Mouse (Mus musculus) midbrain, embryonic 15.5 days (tissue): ENCODE results near the gene Brdt. TPM values are rescaled to one million over a fixed set of nuclear protein-coding genes. Genes with fewer than 3 reads are reported as not detected.
A peak's percentile ranks its signal among the peaks of the same experiment; 100 is the strongest.

Experiments used
- ATAC-seq: fragments of 200-750 bp; cut with Nextera tagmentation; replicated peaks from 2 replicates; pipeline ENCODE4 v1.8.0; 2017; ENCODE audit warnings: moderate TSS enrichment
- H3K27ac ChIP-seq: fragments of 300-500 bp; sonication (generic); 2 replicates; pipeline ENCODE4 v1.5.1; 2015; ENCODE audit warnings: mild to moderate bottlenecking, inconsistent platforms
- H3K27me3 ChIP-seq: fragments of 300-500 bp; sonication (generic); replicated peaks from 2 replicates; pipeline ENCODE4 v1.6.1; 2015; ENCODE audit warnings: inconsistent platforms
- H3K36me3 ChIP-seq: fragments of 300-500 bp; sonication (generic); replicated peaks from 2 replicates; pipeline ENCODE4 v1.6.1; 2015; ENCODE audit warnings: inconsistent platforms
- H3K4me1 ChIP-seq: fragments of 300-500 bp; sonication (generic); 2 replicates; pipeline ENCODE4 v1.6.1; 2015; ENCODE audit warnings: inconsistent platforms
- H3K4me2 ChIP-seq: fragments of 300-500 bp; sonication (generic); 2 replicates; pipeline ENCODE4 v1.6.1; 2015; ENCODE audit warnings: inconsistent platforms, mild to moderate bottlenecking, moderate library complexity
- H3K4me3 ChIP-seq: fragments of 300-500 bp; sonication (generic); 2 replicates; pipeline ENCODE4 v1.5.1; 2015; ENCODE audit warnings: mild to moderate bottlenecking, inconsistent platforms
- H3K9ac ChIP-seq: fragments of 300-500 bp; sonication (generic); 2 replicates; pipeline ENCODE4 v1.6.1; 2015; ENCODE audit warnings: mild to moderate bottlenecking, inconsistent platforms
- H3K9me3 ChIP-seq: fragments of 300-500 bp; sonication (generic); 2 replicates; pipeline ENCODE4 v1.6.1; 2016; ENCODE audit warnings: inconsistent platforms
- WGBS: fragments of 180-500 bp; shearing (Covaris S2); methylation state at CpG from one replicate; pipeline ENCODE4 v1.1.7; 2015; ENCODE audit warnings: mixed read lengths; 5-methylcytosine and 5-hydroxymethylcytosine counted together
- polyA plus RNA-seq: library from polyadenylated mRNA; unstranded; fragments of >200 nt; fragmentation: Nextera tagmentation; extraction: Ambion mirVana; gene quantifications from 2 replicates; pipeline ENCODE4 v1.2.1, GENCODE M21; 2015

Brdt gene
- 2.2 and 2.3 TPM in 2 replicates for polyA plus RNA-seq

DNA sequence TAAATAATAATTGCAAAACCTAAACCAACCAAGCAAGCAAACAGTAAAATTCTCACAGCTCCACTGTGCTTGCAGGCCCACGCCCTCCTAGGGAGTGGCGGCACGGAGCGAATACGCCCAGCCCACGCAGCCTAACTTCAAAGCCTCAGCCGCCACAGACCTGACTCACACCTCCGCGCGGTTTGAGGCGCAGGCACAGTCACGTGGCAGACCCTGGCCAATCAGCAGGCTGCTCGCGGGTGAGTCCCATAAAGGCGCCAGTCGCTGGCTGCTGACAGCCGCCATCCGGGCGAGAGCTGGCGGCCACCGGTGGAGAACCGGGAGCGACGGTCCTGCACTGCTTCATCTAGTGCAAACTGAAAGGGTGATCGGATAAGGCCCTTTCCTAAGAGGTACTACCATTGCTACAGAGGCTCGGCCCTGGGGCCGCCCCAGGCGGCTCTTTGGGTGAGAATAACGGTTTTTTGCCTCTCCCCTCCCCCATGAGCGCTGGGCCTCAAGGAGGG is at the start of gene Brdt:
TSS of gene Brdt (plus strand) at position 244 of the 506 bp plus-strand sequence.
- H3K9me3 ChIP-seq: no peaks in the 10 kb centered on the region
- no peak within 1 kb of the TSS for H3K27ac ChIP-seq
- H3K4me2 ChIP-seq: no peak within 1 kb of the TSS
- H3K4me3 ChIP-seq: no peak within 1 kb of the TSS
- H3K36me3 ChIP-seq: no peaks in the 10 kb centered on the region
- ATAC-seq: no peak
- 89% methylated on average over 30 of the region's 30 CpGs for WGBS
- H3K27me3 ChIP-seq: no peaks in the 10 kb centered on the region
- H3K4me1 ChIP-seq: no peaks in the 10 kb centered on the region
- H3K9ac ChIP-seq: no peak within 1 kb of the TSS

- Histone ChIP-seq H3K9ac (no peak overlapping the region), H3K9me3 (no peaks in the 10 kb centered on the region), H3K27me3 (no peaks in the 10 kb centered on the region), H3K4me3 (no peak overlapping the region), H3K36me3 (no peaks in the 10 kb centered on the region), H3K27ac (no peak overlapping the region), H3K4me1 (no peaks in the 10 kb centered on the region), H3K4me2 (no peak overlapping the region)
- no peak for ATAC-seq
- WGBS: 77% methylated on average over 9 of the region's 9 CpGs
These were observed 48.2 kb upstream of the Brdt start for GRCm38 (mm10) chr5:107282561-107283307.

GRCm38 (mm10) chr5:107283935-107284524 is 46.9 kb upstream of the Brdt start:
- WGBS: 75% methylated on average over 10 of the region's 10 CpGs

GRCm38 (mm10) chr5:107285563-107285962 is 45.4 kb upstream of the Brdt start:
- H3K9me3 ChIP-seq: no peaks in the 10 kb centered on the region
- peaks cover 5% of the 10 kb centered on the region; the same call in 1 of the 2 replicates for H3K27me3 ChIP-seq
- no peaks in the 10 kb centered on the region for H3K36me3 ChIP-seq
- H3K9ac ChIP-seq: no peak overlapping the region
- no peak overlapping the region for H3K4me2 ChIP-seq
- no peak for ATAC-seq
- H3K4me3 ChIP-seq: no peak overlapping the region
- no peak overlapping the region for H3K27ac ChIP-seq
- peaks cover 15% of the 10 kb centered on the region for H3K4me1 ChIP-seq
- WGBS: 86% methylated on average over 6 of the region's 6 CpGs

More at GRCm38 (mm10) chr5:107283935-107284524, 46.9 kb upstream of the Brdt start:
- H3K27me3 ChIP-seq: no peaks in the 10 kb centered on the region
- peaks cover 8% of the 10 kb centered on the region for H3K4me1 ChIP-seq
- H3K9me3 ChIP-seq: no peaks in the 10 kb centered on the region
- no peak overlapping the region for H3K27ac ChIP-seq
- H3K4me2 ChIP-seq: no peak overlapping the region
- no peaks in the 10 kb centered on the region for H3K36me3 ChIP-seq
- no peak for ATAC-seq
- no peak overlapping the region for H3K9ac ChIP-seq
- H3K4me3 ChIP-seq: no peak overlapping the region

DNA sequence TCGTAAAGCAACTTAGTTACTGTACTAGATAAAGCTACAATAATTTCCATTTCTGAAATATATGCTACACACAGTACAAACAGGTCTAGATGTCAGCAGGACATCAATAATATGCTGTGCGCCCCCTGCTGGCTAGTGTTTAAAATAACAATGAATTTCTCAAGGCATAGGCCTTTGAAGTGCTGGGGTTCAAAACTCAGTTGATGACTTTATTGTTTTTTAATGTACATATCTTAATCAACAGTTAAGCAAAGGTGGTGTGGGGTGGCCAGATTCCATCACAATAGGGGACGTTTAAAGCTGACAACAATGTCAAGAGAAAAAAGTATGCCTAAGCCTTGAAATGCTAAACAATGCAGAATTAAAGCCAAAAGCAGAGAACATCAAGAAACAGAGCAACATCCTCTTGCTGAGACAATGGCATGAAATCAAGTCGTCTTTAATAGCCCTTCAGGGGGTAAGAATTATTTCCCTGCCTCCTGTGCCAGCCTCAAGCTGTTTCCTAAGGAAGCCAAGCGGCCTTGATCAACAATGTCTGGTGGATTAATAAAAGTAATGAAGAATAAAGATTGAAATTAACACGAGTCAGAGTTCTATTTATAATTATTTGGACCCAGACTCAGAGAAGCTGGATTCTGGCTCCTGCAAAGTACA is 43.6 kb upstream of the Brdt start:
- peak overlapping the region; percentile 80; the same call in 1 of the 2 replicates for H3K4me3 ChIP-seq
- H3K4me1 ChIP-seq: peaks cover 15% of the 10 kb centered on the region
- H3K9ac ChIP-seq: no peak overlapping the region
- H3K9me3 ChIP-seq: no peaks in the 10 kb centered on the region
- 27% methylated on average over 6 of the region's 6 CpGs for WGBS
- H3K36me3 ChIP-seq: no peaks in the 10 kb centered on the region
- ATAC-seq: no peak
- H3K27ac ChIP-seq: no peak overlapping the region
- H3K4me2 ChIP-seq: no peak overlapping the region
- peaks cover 8% of the 10 kb centered on the region; the same call in 1 of the 2 replicates for H3K27me3 ChIP-seq

- 51% methylated on average over 5 of the region's 5 CpGs for WGBS
- peak overlapping the region; percentile 99 for H3K4me2 ChIP-seq
- peaks cover 8% of the 10 kb centered on the region; the same call in 1 of the 2 replicates for H3K27me3 ChIP-seq
- peak overlapping the region; percentile 80 for H3K4me3 ChIP-seq
- peaks cover 15% of the 10 kb centered on the region for H3K4me1 ChIP-seq
- no peaks in the 10 kb centered on the region for H3K36me3 ChIP-seq
- no peak for ATAC-seq
- no peak overlapping the region for H3K9ac ChIP-seq
- no peak overlapping the region for H3K27ac ChIP-seq
- no peaks in the 10 kb centered on the region for H3K9me3 ChIP-seq
These were observed 43.1 kb upstream of the Brdt start for GRCm38 (mm10) chr5:107287908-107288267.

DNA sequence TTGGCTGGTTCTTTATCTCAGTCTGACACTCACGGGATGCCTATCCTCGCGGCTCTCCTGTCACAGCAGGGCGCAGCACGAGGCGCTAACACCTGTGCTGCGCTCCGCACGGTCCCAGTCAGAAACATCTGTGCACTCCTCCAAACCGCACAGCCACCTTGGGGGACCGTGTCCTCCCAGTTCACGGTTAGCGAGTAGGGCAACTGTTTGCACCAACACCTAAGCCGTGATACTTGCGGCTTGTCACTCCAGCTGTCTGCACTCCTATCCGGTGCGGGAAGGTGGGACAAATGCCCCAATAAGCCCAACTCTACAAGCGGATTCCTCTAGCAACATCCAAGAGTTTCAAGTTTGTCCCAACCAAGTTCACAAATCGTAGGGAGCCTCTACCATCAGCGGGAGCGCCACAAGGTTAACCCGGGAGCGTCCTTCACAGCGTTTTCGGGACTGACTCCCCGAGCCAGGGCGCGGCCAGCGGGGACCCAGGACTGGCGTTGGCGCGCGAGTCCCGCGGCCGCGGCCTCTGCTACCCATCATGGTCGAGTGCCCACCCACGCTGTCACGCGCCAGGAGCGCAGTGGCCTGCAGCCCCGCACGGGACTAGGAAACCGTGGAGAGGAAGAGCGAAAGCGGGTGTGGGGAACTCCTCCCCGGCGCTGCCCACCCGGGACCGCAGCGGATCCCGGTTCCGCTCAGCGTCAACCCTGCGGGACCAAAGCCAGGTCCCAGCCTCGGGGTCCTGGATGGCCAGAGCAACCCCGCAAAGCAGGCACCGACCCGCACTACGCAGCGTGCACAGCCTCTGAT is 42.3 kb upstream of the Brdt start:
- peak overlapping the region; percentile 80 for H3K4me3 ChIP-seq
- H3K27ac ChIP-seq: peak overlapping the region; percentile 72
- H3K27me3 ChIP-seq: peaks cover 8% of the 10 kb centered on the region; the same call in 1 of the 2 replicates
- H3K4me1 ChIP-seq: peaks cover 15% of the 10 kb centered on the region
- H3K9ac ChIP-seq: peak overlapping the region; percentile 67
- WGBS: under 1% methylated on average over 62 of the region's 62 CpGs
- peak overlapping the region; percentile 99 for H3K4me2 ChIP-seq
- no peaks in the 10 kb centered on the region for H3K9me3 ChIP-seq
- peak; percentile 70 for ATAC-seq
- H3K36me3 ChIP-seq: no peaks in the 10 kb centered on the region

GRCm38 (mm10) chr5:107289234-107289764 is 41.7 kb upstream of the Brdt start, which contains the start of gene Tgfbr3:
Gene Tgfbr3 (minus strand): TSS chr5:107289629.
- Histone ChIP-seq H3K4me2 (peak within 1 kb of the TSS; percentile 99), H3K27ac (peak within 1 kb of the TSS; percentile 72), H3K27me3 (peaks cover 8% of the 10 kb centered on the region; the same call in 1 of the 2 replicates), H3K9ac (peak within 1 kb of the TSS; percentile 67), H3K4me3 (peak within 1 kb of the TSS; percentile 80), H3K4me1 (peaks cover 15% of the 10 kb centered on the region), H3K36me3 (no peaks in the 10 kb centered on the region), H3K9me3 (no peaks in the 10 kb centered on the region)
- under 1% methylated on average over 43 of the region's 54 CpGs for WGBS
- peak; percentile 92 for ATAC-seq

DNA sequence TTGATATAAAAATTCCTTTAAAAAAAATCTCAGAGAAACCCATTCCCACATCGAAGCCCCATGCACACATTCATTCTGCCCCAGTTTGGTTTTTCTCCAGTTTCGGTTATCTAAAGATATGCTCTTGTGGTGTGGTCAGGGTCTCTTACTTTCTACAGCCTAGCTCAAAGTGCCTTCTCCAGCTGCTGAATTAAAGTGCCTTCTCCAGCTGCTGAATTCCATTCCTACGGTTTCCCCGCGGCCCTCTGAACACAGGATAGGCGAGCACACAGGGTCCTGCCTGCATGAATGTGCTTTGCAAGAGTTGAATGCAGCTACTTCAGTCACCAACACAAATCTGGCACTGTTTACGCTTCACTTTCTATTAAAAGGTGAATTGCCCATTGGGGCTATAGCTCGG is 41.0 kb upstream of the Brdt start:
- 35% methylated on average over 8 of the region's 8 CpGs for WGBS
- Histone ChIP-seq H3K27me3 (peaks cover 8% of the 10 kb centered on the region; the same call in 1 of the 2 replicates), H3K9me3 (no peaks in the 10 kb centered on the region), H3K27ac (0 out of 2 replicates have a peak overlapping the region, but pooled peaks have one; percentile 72), H3K4me3 (peak overlapping the region; percentile 80), H3K4me2 (peak overlapping the region; percentile 99), H3K4me1 (peaks cover 15% of the 10 kb centered on the region), H3K9ac (no peak overlapping the region; the same call in 1 of the 2 replicates), H3K36me3 (no peaks in the 10 kb centered on the region)
- ATAC-seq: no peak

- peaks cover 8% of the 10 kb centered on the region; the same call in 1 of the 2 replicates for H3K27me3 ChIP-seq
- WGBS: 80% methylated on average over 4 of the region's 4 CpGs
- no peak overlapping the region for H3K27ac ChIP-seq
- H3K9me3 ChIP-seq: no peaks in the 10 kb centered on the region
- H3K36me3 ChIP-seq: no peaks in the 10 kb centered on the region
- H3K4me1 ChIP-seq: peaks cover 12% of the 10 kb centered on the region
- no peak overlapping the region for H3K9ac ChIP-seq
- ATAC-seq: no peak
- no peak overlapping the region for H3K4me3 ChIP-seq
- no peak overlapping the region for H3K4me2 ChIP-seq
These were observed 36.9 kb upstream of the Brdt start for GRCm38 (mm10) chr5:107294041-107294440.

DNA sequence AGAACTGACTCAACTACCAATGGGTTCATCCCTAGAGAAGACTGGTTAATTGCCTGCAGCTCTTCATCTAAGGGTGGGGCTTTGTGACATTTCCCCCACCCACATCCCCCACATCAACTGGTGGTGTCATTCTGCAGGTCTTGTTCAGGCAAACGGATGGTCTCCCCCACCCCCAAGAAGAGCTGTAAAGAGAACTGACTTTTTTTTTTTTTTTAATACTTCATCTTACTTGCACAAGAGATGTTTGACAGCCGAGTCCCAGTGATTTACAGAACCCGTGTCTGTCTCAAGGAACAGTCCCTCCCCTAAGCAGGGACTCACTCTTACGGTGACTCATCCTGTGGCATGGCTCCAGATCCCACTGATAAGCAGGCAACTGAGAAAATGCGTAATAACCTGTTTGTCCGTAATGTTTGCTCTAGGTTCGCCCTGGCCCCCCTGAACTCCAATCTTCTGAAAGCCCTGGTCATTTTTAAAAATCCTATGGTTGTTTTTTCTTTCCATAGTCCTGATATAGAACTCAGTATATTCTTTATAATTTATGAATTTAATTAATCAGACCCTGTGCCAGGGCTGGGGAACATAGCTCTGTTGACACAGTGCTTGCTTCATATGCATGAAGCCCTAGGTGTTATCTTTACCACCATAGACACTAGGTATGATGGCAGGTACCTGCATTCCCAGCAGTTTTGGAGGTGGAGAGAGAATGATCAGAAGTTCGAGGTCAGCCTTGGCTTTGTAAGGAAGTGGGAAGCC is 35.7 kb upstream of the Brdt start:
- WGBS: 77% methylated on average over 8 of the region's 8 CpGs

More for the DNA sequence above, 35.7 kb upstream of the Brdt start:
- peaks cover 5% of the 10 kb centered on the region; the same call in 1 of the 2 replicates for H3K27me3 ChIP-seq
- H3K9ac ChIP-seq: no peak overlapping the region
- no peak overlapping the region for H3K27ac ChIP-seq
- no peaks in the 10 kb centered on the region for H3K9me3 ChIP-seq
- no peak overlapping the region for H3K4me3 ChIP-seq
- no peaks in the 10 kb centered on the region for H3K36me3 ChIP-seq
- no peak for ATAC-seq
- no peak overlapping the region for H3K4me2 ChIP-seq
- H3K4me1 ChIP-seq: peaks cover 5% of the 10 kb centered on the region; the same call in 1 of the 2 replicates
